Mouse (Mus musculus) layer of hippocampus, postnatal 14 days (tissue): Measurements from ENCODE around the gene Fgfr2. TPM values are rescaled to one million over a fixed set of nuclear protein-coding genes. Genes with fewer than 3 reads are reported as not detected.
A peak's percentile ranks its signal among the peaks of the same experiment; 100 is the strongest.

Experiments used
- DNase-seq, 2 experiments: peaks; one replicate each; pipeline ENCODE4 v3.0.0; 2021 to 2022; ENCODE audit warnings: low spot score in 2 of 2, mixed read lengths in 1 of 2
- total RNA-seq, 2 experiments: library from RNA; stranded (reverse); gene quantifications; 2 replicates each; pipeline ENCODE4 v1.2.3; 2021

The Fgfr2 gene
- total RNA-seq, 2 experiments from 2014 or later: 38.3 to 40.2 TPM

DNA sequence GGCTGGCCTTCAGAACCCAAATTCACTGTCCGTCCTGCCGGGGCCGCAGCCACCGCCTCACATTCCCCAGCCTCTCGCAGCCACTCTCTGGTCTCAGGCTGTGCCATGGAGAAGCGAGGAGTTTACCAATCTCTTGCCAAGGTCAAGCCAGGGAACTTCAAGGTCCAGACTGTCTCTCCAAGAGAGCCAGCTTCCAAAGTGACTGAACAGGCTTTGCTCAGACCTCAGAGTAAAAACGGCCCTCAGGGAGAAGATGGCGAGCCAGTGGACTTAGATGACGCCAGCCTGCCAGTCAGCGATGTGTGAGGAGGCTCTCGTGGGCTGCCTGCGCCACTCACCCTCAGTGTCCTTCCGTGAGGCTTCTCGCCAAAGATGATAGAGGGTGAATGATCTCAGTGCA lies 2212.3 kb downstream of the Fgfr2 start:
- no peak for DNase-seq

DNA sequence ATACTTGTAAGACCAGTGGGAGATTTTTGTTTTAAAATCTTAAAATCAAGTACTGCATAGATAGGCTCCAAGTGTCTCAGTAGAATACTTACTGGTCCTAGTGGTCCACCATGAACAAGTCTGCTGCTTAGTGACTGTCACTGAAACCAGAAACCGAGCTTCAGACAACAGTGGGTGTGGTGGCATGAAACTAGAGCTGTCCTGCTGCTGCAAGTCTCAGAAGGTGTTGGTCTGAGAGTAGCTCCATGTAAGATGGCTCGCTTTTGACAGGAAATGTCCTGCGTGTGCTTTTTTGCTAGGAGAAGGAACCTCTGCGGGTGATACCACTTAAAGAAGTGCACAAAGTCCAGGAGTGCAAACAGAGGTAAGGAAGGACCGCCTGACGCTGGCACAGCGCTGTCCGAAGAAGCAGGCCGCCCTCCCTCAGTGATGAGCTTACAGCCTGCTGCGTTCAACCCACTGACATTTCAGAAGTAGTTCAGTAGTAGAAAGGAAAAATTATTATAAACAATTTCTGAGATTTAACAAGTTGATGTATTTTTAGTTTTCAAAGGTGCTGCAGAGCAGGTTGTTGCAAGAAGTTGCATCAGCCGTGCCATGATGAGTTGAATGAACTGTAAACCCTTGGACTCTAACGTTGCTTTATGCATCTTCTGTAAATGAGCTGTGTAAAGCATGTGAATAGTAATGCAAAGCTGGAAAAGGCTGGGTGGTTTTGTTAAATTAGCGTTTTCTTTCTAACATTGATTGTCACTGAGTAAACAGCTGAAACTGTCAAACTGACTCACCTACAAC lies 2218.4 kb downstream of the Fgfr2 start:
- no peak for DNase-seq

DNA sequence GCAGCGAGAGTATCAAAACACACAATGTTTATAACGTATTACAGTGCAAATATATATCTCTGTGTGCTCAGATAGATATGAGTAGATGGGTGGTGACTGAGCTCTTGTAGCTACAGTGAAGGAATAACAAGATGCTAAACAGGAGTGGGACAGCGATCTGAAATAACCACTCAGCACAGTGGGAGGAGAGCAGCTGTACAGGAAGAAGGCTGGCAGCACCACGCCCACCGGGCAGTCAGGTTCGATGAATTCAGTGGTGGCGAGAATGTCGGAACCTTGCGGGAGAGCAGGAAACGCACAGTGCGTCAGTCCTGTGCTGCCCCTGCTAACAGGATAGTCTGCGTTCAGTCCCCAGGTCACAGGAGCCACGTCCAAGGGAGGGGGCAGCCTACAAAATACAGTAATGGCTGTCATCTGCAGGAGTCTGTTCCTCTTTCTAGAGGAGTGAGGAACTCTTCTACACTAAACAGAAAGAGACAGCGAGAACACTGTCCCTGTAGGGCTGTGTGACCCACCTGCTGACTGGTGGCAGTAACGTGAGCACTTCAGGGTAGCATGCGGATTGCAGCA lies 2219.6 kb downstream of the Fgfr2 start:
- no peak for DNase-seq

DNA sequence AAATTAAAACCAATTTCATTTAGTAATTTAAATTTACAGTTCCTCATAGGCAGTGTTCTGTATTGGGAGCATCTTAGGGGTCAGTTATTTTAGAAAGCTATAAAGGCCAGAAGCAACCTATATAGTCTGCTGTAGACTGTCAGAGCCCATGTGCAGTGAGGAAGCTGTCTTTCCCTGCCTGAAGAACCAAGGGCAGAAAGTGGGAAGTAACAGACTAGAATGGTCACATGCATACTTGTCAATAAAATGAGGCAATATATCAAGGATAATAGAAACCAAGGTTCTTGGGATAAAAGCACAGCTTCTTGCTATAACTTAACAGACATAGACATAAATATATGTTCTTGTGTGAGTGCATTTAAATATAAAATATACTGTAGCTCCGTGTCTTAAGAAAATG lies 2220.2 kb downstream of the Fgfr2 start:
- no peak for DNase-seq

DNA sequence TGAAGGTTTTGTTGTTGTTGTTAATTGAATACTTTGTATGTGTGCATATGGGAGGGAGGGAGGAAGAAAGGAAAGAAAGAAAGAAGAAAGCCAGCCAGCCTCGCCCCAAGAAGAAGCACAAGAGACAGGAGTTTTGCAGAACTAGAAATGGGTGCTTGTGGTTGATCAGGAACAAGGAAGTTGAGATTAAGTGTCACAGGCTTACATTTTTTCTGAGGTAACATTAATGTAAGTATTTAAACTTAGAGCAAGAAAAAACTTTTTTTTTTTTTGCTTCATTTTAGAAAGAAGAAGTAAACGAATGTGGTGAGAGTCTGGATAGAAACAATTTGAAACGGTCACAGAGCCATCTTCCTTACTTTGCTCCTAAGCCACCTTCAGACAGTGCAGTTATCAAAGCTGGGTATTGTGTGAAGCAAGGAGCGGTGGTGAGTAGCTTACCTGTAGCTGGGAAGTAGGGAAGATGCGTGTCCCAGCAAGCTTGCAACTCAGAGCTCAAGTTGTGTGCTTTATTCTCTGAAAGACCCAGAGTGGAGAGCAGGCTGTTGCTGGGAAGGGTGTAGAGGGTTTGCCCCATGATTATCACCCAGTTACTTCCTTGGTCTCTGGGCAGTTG lies 2222.8 kb downstream of the Fgfr2 start:
- DNase-seq: no peak

DNA sequence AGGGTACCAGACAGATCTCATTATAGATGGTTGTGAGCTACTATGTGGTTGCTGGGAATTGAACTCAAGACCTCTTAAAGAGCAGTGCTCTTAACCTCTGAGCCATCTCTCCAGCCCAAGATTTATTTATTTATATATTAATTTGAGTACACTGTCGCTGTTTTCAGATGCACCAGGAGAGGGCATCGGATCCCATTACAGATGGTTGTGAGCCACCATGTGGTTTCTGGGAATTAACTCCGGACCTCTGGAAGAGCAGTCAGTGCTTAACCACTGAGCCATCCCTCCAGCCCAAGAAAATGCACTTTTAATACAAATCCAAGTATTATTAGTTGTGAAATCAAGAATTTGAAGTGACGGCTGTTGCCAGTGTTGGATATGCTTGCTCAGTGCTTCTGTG lies 2224.8 kb downstream of the Fgfr2 start:
- DNase-seq: no peak

DNA sequence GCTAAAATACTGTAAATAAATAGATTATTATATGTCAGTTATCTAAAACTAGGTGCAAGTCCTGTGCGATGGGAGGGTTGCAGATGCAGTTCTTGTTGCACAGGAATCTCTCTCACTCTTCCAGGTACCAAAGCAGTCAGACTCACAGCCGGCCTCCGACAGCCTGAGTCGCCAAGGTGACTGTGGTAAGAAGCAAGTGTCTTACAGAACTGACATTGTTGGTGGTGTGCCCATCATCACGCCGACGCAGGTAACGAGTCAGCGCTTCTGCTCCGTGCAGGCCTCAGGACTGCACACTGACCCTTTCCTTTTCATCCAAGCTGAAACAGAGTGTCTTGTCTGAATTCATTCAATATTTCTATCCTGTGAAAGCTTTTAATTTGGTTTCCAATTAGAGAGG lies 2225.9 kb downstream of the Fgfr2 start:
- DNase-seq: no peak

DNA sequence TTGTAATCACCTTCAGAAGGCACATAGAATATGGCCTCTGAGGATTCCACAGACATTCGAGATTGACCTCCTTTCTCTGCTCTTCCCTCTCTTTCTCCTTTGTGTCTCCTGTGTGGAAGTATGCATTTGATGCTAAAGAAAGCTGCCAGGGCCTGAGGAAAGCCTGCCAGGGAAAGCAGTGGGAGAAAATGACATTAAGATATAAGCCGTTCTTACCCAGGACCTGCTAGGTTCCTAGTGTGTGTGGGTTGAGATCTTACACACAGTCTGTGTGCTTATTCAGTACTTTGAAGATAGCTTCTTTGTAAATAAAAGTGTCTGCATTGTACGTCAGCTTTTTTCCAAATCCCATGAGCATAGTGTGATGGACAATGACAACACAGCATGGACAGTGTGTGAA lies 2227.1 kb downstream of the Fgfr2 start:
- no peak for DNase-seq

DNA sequence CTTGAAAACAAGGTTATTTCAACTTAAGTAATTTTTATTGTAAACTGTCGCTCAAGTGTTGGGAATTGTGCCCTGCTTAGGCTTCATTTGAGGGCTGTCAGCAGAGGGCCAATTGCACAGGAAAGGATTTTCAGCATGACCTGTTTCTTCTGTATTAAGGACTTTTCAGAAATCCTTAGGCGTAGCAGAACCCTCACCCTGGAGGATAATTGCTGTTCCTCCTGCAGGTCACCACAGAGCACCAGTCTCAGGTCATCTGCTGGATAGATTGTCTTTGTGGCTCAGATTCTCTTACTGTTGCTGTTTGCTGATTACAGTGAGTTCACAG lies 2227.6 kb downstream of the Fgfr2 start:
- DNase-seq: no peak

DNA sequence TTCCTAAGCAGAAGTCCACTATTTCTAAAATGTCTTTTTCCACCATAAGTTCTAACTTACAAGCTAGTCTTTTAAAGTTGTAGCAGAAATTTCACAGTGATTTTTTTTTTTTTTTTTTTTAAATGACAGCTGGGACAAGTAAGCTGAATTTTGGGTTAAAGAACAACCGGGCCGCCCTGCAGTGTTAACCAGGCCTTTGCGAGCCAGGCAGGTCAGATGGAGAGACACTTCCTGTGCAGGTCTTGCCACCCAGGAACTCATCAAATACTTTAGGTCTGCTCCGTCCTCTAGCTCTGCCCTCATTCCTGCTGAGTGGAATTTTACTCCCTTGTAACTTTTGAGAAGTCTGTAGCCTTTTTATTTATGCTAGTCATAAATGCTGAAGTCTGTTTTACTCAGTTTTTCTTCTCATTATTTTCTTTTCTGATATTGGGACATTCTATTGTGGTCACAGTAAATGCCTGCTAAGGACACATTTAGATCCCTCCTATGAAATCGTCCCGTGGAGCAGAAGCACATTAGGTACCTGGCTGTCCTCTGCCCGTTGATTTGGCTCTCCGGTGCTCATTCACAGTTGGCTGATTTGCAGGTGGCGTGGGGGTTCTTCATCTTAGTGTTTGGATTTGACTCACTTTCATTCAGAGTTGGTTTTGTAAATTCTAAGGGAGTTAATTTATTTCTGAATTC lies 2228.1 kb downstream of the Fgfr2 start:
- no peak for DNase-seq

DNA sequence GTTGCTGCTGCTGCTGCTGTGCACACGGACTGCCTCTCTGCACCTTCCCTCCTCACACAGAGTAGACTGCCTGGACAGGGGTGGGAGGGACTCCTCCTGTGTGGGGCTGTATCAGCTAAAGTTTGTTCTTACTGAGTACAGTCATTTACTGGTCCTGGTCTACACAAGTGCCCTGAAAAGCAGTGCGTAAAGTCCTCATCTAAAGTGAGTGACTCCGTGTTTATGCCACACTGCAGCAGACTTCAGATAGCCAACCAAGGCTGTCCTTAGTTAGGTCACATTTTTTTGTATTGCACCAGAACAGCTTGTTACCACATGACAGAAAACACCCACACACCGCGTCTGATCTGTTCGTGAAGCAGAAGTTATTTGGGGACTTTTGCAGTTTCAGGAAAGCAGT lies 2230.2 kb downstream of the Fgfr2 start:
- DNase-seq: peak in 1 of 2 experiments; percentile 58

DNA sequence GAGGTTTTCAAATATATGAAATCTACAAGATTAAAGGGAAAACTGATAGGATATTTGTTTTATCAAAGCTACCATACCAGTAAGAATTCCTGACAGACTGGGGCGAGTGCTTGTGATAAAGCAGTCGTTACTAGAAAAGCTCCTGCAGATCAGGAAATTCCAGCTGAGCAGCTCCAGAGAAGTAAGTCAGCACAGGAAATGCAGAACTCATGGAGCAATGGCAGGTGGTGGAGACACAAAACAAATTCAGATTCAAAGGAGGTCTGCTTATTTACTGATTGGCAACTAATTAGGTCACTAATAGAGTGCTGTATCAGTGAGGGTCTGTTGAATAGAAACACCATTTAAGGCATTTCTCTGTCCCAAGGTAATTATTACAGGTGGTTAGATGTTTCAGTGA lies 2232.3 kb downstream of the Fgfr2 start:
- DNase-seq: no peak

DNA sequence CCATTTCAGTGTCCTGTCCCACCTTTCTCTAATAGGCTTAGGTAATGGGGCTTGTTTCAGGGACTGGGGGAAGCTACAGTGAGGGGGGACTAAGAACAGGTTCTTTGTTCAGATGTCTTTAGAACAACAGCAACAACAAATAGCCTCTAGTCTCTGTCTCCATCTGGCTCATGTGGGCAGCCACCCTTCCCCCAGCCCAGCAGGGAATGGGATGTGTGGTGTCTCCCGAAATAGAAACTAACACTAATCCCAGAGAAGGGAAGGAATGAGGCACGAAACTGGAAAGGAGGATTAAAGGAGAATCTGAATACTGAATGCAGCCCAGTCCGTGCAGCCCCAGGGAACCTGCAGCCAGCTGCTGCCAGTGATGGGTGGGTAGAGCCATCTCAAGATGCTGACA lies 2235.2 kb downstream of the Fgfr2 start:
- DNase-seq: peak in 1 of 2 experiments; percentile 20

DNA sequence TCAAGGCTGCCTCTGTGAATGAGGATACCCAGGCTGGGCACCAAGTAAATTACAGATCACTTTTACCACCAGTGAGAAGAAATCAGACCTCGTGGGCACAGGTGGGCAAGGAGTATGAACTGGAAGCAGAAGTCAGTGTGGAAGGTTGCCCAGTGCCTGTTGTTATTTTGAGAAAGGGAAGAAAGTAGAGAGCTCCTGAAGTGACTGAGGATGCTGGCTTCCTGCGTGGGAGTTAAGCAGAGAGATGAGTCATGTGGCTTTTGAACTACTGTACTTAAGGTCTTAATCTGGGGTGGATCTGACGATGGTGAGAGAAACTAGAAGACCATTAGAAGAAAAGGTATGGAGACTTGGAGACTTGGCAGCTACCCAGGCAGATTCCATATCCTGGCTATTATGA lies 2236.9 kb downstream of the Fgfr2 start:
- DNase-seq: no peak

DNA sequence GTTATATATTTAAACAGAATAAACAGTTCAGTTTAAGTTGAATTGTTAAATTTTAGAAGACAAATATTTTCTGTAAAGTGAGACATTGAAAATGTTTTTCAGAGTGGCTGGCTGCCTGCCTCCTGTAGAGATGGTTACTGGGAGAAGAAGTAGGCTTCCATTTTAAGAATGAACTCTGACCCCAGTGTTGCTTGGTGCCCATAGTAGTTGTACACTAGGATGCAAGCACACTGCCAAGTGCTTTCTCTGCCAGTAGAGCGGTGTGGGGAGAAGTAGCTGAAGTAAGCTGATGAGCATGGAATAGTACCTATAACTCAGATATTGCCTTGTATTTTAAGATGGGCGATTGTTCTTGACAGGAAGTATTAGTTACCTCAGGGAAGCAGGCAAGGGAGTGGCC lies 2239.0 kb downstream of the Fgfr2 start:
- DNase-seq: no peak

DNA sequence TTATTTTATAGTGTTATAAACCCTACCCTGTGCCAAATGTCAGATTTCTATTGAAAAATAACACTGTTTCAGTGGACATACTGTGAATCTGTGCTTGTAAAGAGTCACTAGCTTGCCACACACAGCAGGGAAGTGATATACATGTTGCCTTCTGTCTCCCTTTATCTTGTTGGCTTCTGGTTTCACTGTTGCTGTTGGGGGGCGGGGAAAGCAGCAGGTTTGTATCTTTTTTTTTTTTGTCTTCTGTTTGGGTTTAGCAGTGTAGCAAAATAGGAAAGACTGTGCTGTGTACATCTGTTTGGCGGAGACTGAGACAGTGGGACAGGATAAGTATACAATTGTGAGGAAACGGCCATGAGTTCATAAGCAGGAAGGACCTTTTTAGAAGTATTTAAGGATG lies 2255.9 kb downstream of the Fgfr2 start:
- DNase-seq: no peak

DNA sequence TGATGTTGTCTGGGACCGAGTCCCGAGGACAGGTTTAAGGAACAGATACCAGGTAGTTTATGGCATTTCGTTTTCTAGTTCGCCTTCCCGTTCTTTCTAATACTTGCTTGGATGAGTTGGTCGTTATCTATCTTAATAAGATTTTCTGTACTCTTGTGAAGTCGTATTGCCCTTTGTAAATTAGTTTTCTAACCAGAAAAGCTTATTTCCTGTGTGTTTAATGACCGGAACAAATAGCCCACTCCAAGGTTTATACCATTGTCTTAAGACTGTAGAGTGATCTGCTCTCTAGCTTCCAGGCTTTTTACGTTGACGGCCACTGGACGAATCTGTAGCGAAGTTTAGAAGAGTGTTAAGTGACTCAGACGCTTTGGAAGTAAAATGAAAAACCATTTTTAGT lies 2256.5 kb downstream of the Fgfr2 start:
- no peak for DNase-seq

DNA sequence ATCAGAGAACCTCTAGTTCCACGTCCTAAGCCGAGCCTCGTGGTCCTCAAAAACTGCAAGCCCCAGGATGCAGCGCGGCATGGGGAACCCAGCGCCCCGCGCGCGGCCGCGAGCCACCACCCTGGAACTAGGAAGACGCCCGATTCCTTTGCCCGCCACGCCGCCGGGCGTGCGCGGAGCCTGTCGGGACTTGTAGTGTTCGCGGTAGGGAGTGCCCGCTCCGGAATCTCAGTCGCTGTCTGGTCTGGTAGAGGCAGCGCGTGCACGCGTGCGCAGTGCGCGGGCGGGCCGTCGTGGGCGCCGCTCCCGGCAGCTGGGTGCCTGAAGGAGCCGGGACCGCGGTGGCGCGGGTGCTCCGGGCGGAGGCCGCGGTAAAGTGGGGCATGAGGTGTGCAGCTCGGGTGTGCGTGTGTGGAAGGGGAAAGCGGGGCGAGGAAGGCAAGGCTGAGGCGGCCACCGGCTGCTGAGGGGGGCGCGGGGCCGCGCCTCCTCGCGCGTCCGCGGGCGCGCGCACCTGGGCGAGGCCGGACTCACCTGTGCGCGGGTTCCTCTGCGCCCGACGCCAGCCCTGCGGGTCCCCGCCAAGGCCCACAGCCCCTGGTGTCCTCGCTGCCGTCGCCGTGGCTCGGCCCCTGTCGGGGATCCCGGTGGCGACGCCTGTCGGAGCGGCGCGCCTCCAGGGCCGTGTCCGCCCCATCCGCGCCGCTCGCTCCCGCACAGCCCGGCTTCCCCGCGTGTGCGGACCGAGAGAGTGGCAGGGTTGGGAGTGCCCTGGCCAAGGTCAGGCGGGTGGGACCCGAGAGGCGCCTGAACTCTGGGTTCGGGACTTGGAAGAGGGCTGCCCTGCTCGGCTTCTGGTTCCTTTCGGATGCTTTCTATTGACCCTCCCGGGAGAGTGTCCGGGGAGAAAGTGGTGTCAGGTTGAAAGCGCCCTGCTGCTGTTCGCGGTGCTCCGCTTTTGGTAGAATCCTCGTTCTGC lies 2257.2 kb downstream of the Fgfr2 start, which contains the start of gene Plekha1:
Plekha1 (plus strand) TSS at position 144 of the 979 bp plus-strand sequence.
- DNase-seq: peak; percentile 98 to 99

DNA sequence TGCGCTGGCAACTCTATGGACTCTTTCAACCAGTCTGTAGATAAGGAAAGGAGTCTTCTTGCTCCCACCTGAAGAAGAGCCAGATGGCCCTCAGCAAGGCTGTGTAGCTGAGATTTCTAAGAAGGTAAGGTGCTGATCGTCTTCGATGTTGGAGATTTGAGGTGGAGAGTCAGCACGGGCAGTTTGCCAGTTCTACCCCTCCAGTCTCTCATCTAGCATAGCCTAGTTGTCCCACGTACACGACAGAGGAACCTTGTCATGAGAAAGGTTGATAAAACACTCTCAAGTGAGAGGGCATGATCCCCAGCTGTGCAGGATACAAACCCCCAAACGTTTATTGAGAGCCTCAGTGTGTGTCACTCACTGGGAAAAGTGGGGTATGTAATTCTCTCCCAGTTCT lies 2258.4 kb downstream of the Fgfr2 start:
- no peak for DNase-seq

DNA sequence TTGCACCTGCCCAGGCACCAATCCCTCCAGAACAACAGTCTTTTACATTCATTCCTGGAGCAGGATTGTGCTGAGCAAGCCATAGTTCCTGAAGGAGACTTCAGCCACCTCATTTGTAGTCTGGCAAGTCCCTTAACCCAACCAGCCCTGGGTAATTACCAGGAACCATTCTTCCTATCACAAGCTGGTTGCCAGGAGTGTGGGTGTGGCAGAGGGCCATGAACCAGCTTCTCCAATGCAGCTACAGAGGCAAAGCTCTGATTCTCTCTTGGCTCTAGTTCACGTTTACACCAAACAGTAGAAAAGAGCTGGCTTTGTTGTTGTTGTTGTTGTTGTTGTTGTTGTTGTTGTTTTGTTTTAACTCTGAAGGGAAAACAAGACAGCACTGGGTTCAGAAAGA lies 2260.6 kb downstream of the Fgfr2 start:
- peak in 1 of 2 experiments; percentile 55 for DNase-seq

DNA sequence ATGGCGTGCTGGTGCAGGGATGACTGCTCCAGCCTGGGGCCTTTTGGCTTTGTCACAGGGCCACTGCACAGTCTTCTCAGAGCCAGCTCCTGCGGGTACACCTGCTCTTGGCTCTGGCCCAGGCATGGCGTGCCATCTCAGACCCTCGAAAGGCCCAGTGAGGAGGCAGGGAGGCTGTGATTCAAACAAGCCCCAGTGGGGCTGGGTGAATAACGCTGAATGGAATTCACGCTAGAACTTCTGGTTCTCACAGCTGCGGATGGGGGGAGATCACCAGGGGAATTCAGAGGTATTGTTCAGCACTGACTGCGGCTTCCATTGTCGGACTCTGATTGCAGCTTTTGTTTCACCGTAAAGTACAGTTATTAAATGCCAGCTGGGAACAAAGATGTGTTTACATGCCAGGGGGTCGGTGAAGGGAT lies 2262.4 kb downstream of the Fgfr2 start:
- DNase-seq: no peak
